Mouse (Mus musculus) hematopoietic stem cell, adult 5-6 weeks (primary cell): ENCODE results near the gene Creg1. TPM values are rescaled to one million over a fixed set of nuclear protein-coding genes. Genes with fewer than 3 reads are reported as not detected.
A peak's percentile ranks its signal among the peaks of the same experiment; 100 is the strongest.

Source experiments
- ATAC-seq, 2 experiments: fragments of 125-278 bp in 1 of 2; replicated peaks in 1 of 2; 2 replicates each; pipeline ENCODE4 v1.8.0; 2016 to 2017; ENCODE audit warnings: inconsistent platforms in 2 of 2, mild to moderate bottlenecking in 2 of 2, moderate number of reproducible peaks in 2 of 2, low read depth in 1 of 2, moderate TSS enrichment in 1 of 2; ENCODE audit not compliant: low FRiP score in 2 of 2, poor library complexity in 2 of 2, severe bottlenecking in 2 of 2, insufficient read depth in 1 of 2, low TSS enrichment in 1 of 2
- total RNA-seq: library from RNA; stranded (forward); fragments of 172-1452, 232-1000 nt; gene quantifications from 2 replicates; pipeline ENCODE4 v1.2.3, GENCODE M21; 2017

Creg1 gene
- total RNA-seq, 1 experiment from 2014 or later: 118 TPM

DNA sequence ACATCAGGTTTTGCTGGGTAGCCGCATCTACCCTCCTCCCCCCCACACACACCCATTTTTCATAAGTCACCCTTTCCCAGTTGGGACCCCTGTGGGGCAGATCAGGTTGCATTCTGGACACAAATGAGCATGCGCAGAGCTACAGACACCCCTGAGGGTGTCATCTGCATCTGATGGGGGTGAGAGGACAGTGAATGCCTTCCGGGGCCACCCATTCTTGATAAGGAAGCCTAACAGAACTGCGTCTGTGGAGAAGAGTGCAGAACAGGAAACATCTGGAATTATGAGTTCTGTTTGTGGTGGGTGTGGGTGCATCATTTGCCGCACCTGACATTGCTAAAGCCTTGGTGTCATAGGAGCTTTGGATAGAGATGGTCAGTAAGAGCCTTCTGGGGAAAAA, 47.6 kb downstream of the Creg1 start:
- peak; percentile 44 to 65; a peak in 3 of 4 replicates for ATAC-seq

DNA sequence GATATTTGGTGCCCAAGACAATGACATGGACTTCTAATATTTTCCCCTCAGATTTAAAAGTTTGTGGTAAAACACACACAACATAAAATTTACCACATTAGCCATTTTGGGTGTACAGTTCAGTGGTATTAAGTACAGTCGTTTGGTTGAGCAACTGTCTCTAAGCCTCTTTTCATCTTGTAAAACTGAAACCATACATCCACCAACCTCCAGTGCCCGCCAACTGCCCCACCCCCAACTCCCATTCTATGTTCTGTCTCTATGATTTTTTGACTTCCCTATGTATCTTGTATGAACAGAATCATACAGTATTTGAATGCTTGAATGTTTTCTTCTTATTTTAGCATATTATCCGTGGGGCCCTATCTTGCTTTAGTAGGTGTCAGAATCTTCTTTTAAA, 49.2 kb downstream of the Creg1 start:
- ATAC-seq: no peak

DNA sequence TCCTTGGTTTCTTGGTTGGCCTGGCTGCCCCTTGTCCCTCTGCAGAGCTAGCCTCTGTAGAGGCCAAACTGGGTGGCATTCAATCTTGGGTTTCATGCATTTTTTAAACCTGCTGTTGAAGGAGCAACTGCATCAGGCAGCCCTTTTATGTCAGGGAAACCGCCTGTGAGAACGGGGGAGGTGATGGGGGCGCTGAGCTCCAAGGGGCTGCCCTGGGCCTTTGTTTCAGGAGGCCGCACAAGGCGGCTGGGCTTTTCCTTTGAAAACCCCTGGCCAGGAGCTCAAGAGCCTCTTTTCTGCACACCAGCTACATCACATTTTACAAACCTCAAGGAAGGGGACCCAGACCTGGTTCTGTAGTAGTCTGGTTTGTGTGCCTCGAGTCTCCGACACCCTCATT, 50.6 kb downstream of the Creg1 start:
- no peak for ATAC-seq

DNA sequence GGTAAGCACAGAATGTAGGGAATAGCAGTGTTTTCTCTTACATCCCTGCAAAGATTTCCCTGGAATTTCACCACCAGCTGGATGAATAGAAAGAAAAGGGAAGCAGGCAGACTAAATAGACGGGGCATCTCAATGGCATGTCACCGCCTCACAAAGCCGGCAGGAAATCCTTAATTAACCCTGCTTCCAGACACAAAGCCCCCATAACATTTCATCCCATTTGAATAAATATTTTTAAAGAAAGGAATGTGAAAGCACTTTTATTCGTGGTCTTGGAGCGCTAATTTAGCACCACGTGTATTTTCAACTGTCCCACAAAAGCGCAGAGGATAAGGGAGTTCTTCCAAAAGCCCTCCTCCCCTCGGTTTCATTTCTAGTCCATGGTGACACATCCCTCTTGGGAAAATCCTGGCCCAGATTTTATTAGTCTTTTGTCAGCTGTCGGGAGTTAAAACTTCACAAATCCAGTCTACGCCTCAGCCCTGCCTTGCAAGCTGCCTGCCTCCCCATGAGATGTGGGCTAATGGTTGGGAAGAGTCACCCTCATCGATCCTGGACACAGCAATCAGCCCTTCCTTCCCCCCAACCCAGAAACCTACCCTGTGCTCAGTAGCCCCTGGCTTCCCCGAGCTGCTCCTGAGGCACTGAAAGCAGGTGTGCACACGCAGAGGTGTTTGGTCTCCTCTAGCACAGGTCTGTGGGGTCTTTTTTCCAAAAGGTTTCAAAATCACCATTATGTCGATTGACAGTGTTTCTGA, 51.2 kb downstream of the Creg1 start:
- no peak for ATAC-seq

DNA sequence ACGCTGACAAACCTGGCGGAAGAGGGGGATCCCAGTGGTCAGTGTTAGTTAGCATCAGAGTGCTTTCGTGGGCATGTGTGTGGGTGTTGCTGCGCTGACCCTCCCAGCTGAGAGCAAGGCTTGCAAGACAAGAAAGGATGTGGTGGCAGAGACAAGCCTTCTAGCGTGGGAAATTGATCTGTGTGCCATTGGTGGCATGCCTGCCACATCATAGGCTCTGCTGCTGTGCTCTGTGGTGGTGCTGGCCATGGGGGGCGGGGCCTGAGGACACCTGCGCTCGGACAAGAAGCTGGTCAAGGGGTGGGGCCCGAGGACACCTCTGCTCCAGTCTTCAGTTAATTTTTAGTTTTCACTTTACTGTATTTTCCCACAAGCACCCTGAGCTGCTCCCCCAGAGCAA, 52.8 kb downstream of the Creg1 start:
- no peak for ATAC-seq

DNA sequence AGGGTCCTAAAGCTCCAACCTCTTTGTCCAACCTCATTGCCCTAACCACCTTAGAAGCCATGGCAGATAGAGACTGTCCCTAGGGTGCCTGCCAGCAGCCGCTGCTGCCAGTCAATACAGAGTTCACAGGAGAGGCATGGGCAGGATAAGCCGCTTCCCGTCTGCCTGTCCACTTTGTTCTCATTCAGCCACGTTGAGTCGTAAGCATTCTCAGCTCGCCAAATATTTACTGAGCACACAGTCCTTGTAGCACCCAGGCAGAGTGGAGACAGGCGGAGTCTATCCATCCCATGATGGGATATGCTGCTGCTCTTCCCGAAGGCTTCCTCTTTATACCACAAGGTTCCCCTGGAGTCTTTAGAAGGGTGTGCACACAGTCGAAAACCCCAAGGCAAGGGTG, 53.7 kb downstream of the Creg1 start:
- no peak for ATAC-seq

DNA sequence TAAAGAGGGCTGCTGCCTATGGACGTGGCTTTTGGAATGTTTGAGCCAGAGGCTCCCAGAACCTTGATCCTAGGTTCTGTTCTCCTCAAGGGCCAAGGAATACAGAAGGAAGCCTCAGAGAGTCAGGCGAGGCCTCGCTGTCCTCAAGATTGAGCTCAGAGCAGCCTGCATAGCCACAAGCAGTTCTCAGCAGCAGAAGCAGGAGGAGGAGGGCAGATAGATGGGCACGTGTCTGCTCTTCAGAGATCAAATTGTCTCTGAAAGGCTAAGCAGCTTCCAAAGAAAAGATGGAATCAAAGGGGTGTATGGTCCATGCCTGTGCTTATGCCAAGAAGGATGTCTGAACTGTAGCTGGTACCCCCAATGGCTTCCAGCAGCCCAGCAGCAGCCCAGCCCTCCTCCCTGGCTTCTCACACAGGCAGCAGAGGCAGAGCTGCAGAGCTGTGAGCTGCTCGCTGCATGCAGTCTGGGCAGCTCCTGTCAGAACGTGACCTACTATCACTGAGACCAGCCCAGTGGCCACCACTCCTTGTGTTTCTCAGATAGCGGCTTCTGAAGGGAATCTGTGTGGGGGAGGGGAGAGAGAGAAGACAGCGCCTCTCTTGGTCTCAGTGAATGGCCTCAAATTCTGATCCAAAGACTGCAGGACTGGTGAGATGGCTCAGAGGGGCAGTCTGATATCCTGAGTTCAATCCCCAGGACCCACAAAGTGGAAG, 54.8 kb downstream of the Creg1 start:
- peak in 1 of 2 experiments; percentile 37; a peak in 1 of 4 replicates for ATAC-seq

DNA sequence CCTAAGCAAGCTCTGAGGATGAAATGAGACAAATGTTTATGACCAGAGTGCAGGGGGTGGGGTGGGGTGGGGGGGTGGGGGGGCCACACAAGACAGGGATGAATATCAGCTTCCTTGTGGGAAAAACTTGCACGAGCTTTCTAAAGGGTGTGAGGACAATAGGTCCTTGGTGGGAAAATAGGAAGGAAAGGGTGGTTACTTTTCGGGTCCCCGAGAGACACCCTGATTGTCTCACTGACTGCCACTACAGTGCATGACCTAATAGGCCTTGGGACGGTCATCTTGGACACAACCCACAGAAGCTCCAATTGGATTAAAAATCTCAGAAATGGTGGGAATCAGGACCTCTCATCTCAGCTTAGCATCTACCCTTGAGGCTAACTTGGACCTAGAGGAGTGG, 55.6 kb downstream of the Creg1 start:
- ATAC-seq: no peak

DNA sequence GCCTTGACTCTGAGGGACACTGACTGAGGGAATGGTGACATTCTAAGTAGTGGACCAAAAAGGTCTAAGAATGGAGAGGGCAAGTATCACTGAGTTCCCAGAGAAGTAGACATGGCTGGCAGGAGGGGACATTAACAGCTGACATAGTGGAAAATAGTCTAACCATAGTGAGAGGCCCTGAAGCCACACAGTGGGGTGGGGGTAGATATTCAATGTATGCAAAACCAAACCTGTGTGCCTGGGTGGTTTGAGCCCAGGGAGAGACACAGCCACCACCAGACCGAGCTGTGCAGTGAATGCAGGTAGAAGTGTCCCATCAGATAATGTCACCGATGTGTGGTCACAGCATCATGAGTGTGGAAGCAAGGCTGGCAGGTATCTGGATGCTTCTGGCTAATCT, 58.5 kb downstream of the Creg1 start:
- no peak for ATAC-seq

Other genes starting within 250 kb of the Creg1 start
- 3.6 and 4.3 TPM in 2 replicates for gene Mpzl1, start 129.2 kb upstream of the Creg1 start, total RNA-seq
- gene Rcsd1, start 54.0 kb upstream of the Creg1 start, total RNA-seq: 132 and 143 TPM in 2 replicates
- gene Cd247, start 24.9 kb downstream of the Creg1 start, total RNA-seq: 3.6 and 7.2 TPM in 2 replicates
- 22.8 and 24.2 TPM in 2 replicates for gene Pou2f1, start 238.9 kb downstream of the Creg1 start, total RNA-seq